Mouse (Mus musculus) adrenal gland, adult 8-10 months (tissue): ENCODE measurements around the gene Abcg1. TPM values are rescaled to one million over a fixed set of nuclear protein-coding genes. Genes with fewer than 3 reads are reported as not detected.

ENCODE experiments used
- DNase-seq: peaks from one replicate; pipeline ENCODE4 v3.0.0; 2022
- total RNA-seq, 4 experiments: library from RNA; stranded (reverse); gene quantifications; 2 replicates each; pipeline ENCODE4 v1.2.4; 2022

The Abcg1 gene
- total RNA-seq, 4 experiments from 2014 or later: 11.7 to 28.2 (median 16.2) TPM

DNA sequence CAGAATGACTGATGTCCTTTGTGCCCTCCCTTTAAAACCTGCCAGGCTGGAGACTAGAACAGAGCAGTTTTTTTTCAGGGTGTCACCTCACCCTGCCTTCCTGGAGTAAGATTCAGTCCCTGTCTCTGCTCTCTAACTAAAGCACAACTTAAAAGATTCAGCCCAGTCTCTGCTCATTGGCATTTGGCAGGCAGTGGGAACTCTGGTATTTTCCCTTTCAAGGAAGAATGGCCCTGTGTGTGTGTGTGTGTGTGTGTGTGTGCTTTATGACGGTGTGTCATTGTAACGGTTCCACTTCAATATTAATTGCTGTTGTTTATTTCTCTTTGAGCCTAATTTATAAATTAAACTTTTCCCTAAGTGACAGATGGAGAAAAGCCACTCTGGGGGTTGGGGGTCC is 14.7 kb upstream of the Abcg1 start:
- no peak for DNase-seq

DNA sequence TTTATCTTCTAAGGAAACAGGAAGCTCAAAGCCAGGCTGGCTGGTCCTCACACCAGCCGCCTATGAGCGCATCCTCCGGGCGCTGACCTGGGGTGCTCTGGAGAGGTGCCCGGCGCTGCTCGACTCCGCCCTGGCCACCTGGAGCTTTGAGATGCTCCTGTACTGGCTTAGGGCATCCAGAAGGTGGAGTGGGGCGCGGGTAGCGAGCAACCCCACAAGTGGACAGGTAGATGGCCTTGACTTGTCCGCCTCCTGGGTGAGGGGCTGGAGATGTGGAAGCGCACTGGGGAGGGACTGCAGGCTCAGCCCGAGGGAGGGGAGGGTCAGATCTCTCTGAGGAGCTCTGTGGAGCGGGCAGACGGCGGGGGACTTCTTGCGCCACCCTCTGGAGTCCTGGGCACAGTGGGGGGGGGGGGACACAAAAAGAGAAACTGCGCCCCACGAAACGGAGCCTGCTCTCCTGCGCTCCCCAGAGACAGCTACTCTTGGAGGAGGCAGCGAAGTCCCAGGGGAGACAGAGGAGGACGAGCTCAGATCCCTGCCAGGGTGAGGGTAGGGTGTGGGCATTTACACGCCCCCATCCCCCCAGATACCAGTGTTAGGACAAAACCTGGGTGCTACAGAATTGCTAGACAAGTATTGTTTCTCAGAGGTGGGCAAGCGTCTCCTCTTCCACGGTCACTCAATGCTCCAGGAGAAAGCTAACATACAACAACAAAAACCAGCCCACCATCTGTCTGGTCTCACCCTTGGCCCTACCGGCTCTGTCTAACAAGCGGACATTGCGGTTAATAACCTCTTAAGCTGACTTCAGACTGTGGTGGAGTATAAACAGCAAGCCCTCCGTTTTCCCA is 643 bp downstream of the Abcg1 start:
- DNase-seq: no peak

DNA sequence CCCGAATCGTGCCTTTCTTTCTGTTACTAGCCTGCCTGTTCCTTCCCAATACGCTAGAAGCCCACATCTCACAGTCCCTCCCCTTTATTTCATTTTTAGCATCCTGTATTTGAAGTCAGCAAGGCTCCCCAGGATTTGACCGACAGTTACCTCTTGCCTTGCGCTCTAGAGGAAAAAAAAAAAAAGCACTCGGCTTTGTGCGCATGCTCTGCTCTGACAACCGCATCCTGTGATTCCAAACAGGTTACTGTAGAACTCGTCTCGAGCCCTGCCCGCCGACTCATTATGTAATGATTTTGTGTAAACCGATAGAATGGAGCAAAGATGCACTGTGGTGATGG is 1.2 kb downstream of the Abcg1 start:
- no peak for DNase-seq

DNA sequence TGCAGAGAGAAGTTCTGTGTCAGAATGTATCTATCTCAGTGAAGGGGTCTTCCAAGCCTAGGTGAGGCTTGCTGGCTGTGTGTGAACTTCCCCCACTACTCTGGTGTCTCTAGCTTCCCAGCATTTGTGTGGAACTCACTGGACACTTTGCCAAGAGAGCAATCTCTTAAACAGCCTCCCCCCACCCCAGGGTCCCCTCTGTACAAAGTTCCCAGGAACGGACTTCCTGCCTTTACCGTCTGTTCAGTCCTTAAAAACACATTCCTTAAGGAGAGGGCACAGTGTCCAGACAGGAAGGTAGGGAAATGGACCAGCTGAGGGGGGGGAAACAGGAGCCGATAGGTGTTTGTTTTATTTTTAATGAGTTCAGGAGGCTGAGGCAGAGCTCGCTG is 2.7 kb downstream of the Abcg1 start:
- no peak for DNase-seq

DNA sequence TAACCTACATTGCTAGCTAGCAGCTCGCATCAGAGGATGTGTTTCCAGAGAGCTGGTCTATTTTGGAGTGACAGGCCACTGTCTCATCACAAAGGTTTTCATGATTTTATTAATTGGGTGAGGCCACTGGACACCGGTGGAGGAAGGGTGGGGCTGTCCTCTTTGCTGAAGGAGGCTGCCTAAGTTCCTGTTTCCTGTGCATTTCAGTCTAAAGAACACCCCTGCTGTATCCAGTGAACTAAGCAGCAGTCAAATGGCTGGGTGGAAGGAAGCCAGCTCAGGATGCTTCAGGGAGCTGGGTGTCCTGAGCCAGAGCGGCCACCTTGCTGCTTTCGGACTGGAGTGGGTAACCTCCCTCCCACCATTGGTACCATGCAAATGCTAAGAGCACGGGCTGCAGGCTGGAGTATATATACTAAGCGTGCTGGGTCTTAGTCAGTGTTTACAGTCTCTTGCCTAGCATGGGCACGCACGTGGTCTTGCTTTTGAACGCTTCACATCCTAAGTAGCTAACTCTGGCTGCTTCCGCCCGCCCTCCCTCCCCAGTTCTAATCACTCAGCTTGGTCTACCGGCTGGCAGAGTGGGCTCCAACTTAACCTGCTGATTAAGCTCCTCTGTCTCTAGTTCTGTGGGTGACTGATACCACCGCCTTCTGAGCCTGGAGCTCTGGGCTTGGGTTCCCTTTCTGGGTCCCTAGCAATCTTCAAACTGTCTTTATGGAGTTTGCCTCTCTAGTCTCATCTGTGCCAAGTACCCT is 3.3 kb downstream of the Abcg1 start:
- no peak for DNase-seq

DNA sequence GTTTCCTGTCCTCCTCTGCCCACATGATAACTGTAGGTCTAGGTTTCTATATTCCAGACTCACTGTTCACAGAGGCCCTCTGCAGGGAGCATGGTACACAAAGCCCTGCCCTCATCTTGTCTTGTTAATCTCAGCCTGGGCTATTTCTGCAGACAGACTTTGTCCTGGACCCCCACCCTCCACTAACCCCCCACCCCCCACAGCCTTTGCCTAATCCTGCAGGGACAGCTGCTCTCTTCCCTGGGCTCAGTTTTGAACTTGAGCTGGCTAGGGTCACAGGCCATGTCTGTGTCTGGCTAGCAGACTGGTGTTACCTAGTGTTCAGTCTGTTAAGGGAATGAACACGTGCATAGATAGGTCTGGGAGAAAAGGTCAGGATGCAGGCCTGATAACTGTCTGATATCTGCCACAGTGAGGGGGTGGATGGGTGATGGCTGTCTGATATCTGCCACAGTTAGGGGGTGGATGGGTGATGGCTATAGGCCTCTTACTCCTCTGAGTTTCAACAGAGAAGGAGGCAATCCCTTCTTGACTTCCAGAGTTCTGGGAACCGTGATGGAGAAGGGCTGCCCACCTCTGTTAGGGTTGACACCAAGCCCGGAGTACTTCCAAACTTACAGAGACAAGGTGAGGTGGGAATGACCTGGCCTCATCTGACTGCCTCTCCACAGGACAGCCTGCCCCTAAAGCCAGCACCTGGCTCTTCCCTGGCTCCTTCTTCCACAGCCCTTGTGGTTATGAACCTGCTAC is 4.0 kb downstream of the Abcg1 start:
- no peak for DNase-seq

DNA sequence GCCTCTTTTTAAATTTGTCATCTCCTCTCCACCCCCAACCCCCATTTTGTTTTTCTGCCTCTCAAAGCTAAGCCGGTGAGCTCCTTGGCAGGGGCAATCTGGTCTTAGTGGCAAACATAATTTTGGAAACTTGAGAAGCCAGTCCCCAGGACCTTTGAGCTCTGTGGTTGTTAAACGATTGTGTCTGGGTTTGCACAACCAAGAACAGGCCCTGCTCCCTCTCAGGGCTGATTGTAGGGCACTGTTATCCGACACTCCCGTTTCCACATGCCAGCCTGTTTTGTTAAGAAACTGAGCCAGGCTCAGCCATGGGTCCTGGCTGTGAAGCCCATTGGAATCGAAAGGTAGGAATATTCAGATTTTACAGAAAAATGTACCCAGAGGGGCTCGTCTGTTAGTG is 8.6 kb downstream of the Abcg1 start:
- no peak for DNase-seq

DNA sequence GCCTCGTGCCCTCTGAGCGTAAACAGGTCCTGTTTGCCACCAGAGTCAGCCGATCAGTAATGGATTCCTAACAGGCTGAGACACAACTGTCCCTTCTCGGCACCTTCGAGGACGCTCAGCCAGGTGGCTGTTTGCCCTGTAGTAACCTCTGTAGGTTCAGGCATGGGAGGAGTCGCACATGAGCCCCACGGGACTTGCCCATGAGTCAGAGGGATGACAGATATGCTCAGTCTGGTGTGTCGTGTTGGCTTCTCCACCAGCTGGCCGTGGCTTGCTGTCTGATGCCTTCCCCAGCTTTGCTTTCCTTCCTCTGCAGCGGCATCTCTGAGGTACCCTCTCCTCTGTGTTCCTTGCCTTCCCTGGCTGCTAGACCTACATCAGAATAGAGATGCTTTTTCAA is 9.6 kb downstream of the Abcg1 start:
- no peak for DNase-seq

DNA sequence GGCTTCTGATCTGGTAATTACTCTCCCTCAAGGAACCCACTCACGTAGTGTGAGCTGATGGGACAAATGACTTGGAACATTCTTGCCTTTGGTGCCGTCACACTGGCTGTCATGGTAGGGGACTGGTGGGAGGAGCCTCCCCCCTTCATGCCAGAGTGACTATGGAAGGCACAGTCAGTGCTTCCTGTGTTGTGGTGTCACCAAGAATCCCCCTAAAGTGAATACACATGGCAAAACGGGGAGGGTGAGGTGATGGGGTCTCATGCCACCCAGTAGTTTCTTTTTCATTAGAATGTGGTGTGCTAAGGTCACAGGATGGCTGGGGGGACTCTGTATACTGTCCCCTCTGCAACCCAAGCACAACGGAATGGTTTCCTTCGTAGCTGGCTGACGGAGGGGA is 11.6 kb downstream of the Abcg1 start:
- no peak for DNase-seq

DNA sequence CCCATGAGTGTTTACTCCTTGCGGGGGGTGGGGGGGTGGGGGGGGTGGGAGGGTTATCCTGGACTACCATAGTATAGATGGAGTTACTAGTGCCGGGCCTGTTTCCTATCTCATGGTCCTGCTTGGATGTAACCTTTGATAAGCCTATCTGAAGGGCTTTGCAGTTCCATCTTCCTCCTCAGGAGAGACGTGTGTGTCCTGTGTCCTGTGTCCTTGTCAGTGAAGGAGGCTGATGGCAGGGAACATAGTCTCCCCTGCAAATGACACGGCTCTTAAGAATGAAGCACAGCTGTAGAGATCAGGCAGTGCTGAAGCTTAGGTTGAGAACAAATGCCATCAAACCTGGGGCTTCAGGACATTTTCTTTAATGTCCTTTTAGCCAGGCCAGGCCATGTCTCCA is 12.4 kb downstream of the Abcg1 start:
- DNase-seq: no peak

DNA sequence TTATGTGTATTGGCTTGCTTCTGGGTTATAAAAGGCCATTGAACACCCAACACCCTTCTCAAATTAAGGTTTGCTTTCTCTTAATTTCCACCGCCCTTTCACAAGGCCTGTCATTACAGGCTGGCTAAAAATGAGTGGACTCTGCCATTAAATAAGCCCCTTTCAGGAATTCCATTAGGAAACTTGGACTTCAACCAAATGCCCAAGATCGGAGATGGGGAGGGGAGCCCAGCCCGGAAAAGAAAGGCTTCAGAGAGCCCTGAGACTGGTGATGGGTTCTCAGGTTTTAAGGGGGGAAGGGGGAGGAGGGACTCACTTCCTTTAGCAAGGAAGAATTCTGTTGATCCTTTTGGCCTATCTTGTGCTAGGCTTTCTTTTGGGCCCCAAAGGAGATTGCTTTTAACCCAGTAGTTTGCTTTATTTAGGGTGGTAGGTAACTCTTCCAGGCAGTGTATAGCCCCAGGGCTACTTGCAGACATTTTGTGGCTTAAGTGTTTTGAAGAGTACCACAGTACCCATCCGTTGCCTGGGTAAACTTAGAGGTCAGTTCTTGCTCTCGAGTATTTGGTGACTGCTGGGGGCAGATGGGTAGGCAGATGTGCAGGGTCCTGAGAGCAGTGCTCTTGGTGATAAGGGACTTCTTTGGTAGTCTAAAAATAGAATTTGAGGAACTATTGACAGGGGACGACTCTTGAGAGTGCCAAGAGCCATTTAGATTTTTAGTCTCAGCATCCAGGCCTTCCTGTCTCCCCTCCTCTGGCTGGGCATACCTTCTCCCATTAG is 13.1 kb downstream of the Abcg1 start:
- DNase-seq: no peak

DNA sequence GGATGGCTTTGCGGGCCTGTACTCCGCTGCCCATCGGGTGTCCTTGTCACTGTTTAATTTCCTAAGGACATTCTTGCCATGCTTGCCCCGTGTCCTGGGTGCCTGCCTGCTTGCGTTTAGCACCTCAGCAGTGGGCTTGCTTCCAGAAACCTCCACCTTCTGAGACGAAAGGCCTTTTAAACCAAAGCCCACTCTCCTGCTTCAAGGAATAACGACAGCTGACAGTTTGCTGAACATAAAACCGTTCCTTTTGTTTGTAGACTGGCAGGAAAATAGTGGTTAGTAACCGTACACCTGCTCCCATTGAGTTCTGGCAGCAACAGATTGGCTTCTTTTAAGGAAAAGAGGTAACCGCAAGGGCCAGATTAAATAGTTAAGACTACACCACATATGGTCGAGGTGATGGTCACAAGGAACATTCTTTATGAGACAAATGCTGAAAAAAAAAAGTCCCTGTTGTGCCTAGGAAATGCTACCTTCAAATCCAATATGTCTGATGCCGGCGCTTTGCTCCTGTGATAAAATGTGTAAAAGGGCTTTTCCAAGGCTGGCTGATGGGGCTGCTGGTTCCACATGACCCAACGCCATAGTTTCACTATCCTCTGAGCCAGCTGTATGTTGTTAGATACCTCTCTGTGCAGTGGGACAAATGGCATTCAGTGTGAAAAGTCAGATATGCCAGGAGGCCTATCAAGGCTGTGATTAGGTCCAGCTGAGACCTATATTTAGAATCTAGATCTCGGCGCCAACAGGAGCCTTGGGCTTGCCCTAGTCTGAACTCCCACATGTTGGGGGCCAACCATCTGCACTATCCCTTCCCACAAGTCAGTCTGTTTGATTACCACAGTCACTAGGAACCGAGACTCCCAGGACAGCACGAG is 14.2 kb downstream of the Abcg1 start:
- no peak for DNase-seq

DNA sequence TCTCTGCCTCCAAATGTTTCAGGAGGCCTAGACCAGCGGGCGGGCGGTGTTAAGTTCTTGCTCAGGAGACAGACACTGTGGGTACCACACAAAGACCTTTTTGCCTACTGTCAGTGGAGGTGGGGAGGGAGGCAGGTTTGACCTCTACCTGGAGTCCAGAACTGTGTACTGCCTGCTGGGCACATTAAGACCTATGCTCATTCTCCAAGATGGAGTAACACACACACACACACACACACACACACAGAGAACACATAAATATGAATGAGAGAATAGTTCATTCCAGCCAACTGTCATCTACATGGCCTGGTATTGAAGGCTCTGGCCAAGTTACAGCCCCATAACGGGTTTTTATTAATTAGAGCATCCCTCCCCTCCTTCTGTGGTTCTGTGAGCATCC is 15.4 kb downstream of the Abcg1 start:
- DNase-seq: no peak

DNA sequence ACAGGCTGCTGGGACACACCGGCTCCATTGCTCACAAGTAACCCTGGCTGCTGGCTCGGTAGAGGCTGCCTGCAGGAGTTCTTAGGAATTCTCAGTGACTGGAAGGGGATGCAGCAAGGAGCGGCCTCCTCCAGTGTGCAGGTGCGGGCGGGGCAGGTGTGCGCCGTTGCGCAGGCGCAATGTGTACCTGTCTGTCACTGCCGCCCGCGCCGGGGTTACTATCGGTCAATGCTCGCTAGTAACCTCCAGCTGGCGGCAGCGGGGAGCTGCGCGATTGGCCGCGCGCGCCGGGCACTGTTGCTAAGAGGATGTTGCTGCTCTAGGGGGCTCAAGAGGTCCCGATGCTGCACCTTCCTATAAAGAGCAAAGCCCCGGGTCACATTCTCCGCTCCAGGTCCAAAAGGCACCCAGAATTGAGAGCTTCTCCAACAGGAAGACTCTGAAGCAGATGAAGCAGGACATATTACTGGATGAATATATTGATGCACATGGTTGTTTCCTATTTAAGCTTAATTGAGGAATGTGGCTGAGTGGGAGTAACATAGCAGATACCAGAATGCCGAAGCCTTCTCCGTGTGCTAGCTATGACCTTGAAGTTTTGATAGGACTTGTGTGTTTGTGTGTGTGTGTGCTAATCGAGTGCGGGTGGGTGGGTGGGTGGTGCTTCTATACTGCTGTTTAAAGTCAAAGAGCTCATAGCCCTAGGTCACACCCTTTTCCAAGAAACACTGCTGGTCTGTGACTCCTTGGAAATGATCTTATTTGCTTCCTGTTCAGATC is 16.0 kb downstream of the Abcg1 start:
- peak; percentile 49 for DNase-seq

DNA sequence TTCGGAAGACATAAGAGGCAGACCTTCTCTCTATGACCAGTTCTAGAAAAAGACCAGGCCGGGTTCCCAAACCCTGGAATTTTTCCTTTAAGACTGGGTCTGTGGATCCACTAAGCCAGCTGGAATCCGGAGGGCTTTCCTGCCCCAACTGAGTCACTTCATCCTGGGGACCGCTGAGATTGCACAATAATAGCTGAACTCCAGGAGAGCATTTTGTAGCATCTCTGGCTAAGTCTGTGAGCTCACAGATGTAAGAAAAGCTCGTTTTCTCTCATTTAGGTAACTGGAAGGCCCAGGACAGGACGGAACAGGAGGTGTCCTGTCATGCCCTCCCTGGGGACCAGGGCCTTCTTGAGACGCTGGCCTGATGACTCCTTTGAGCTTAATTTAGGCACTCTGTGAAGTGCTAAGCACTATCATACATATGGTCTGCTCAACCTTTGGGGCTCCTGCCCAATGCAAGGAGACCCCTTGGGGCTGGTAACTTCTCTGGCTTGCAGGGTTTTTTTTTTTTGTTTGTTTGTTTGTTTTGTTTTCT is 16.6 kb downstream of the Abcg1 start:
- DNase-seq: no peak

DNA sequence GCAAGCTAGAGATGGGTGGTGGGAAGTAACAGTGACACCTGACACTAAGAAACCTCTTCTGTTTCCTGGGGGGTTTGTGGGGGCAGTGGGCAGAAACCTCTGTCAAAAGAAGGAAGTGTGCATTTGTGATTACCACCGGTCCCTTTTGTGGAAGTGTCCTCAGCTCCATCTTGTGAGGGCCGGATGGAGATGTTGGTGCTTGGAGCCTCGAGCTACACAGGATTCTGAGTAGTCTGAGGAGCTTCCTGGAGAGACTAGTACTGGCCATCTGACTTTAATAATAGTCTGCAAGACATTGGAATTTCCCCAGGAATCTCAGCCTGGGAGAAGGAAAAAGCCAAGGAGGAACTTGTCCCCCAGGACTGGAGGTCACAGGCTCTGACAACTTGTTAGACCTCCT is 17.2 kb downstream of the Abcg1 start:
- DNase-seq: no peak

DNA sequence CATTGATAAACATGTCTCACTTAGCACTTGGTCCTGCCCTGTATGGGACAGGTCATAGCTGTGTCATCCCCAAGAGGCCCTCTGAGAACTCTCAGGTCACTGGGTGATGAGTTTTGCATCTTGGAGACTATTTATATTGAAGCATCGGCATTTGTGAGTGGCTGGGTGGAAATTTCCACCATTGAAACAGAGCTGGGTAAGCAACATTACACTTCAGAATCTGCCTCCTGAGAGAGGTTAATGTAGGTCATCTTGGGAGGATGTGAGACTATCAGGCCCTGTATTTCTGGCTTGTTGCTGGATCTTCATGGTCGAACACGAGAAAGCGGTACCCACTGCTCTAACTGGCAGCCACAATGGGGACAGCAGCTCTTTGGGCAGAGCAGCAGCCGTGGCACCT is 18.0 kb downstream of the Abcg1 start:
- no peak for DNase-seq

DNA sequence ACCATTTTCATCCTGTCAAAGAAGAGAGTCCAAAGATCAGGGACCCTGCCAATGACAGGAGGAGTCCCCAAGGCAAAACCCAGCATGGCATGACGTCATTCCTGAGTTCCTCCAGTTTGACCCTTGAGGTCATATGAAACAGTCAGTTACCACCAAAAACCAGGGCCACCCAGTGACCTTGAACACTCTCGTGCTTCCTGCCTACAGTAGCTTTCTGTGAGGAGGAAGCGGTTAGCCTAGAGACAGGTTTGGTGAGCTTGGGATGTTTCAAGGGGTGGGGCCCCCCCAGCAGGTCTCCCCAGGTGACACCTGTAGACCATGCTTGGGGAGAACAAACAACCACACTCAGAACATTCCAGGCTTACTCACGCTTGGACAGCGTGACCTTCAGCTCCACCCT is 20.1 kb downstream of the Abcg1 start:
- DNase-seq: no peak

DNA sequence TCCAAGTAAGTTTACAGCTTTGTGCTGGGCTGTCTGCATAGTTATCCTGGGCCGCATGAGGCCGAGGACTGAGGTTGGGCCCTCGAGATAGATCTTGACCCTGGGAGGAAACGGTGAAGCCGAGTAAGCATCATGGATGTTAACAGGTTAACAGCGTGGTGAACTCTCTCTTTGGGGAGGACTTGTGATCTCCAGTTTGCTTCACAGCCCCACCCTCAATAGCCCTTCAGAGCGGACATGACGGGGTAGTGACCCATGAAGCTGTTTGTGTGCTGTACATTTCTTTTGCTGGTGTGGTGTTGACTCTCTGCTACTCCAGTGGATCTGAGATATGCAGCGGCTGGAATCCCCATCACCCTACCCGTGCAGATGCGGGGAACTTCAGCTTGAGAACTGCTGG is 21.1 kb downstream of the Abcg1 start:
- no peak for DNase-seq

DNA sequence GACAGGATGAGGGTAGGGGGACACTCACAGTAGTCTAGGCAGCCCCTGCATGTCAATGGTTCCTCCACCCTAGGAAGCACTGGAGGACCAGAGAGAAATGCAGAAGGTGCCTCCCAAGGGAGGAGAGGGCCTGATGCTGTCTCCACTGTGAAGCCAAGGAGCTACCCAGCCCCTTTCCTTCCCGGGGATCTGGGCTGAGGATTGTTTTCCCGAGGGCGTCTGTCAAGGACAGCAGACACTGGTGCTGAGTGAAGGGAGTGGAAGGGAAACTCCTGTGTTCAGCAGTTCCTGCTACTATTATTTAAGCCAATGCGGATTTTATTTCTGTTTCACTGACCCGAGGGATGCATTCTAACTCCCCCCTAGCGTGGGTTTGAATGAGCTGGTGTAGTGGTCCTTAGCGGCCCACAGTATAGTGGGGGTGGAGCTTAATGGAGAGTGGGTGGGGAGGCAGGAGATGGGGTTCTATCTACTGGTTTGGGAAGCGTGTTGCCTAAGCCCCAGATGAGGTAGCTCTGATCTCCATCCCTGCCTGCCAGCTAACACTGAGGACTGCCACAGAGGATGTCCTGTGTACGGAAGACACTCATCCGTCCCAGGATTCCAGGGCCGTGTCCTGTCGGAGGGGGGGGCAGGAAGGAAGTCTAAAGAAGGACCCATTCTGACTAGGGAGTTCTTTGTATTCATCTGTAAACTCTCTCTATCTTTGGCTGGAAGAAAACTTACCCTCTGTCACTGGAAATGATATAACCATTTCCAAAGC is 21.8 kb downstream of the Abcg1 start:
- no peak for DNase-seq
